Mouse (Mus musculus) kidney, postnatal 0 days (tissue): ENCODE measurements around the gene Llgl2. TPM values are rescaled to one million over a fixed set of nuclear protein-coding genes. Genes with fewer than 3 reads are reported as not detected.

Experiments used
- ATAC-seq: fragments of 200-750 bp; cut with Nextera tagmentation; replicated peaks from 2 replicates; pipeline ENCODE4 v1.8.0; 2017; ENCODE audit warnings: low read depth, moderate number of reproducible peaks, moderate TSS enrichment, moderate library complexity; ENCODE audit not compliant: low FRiP score
- DNase-seq: peaks from one replicate; pipeline ENCODE4 v3.0.0-alpha.2; 2016; ENCODE audit warnings: low spot score
- H3K27ac ChIP-seq: fragments of 300-500 bp; sonication (generic); 2 replicates; pipeline ENCODE4 v1.5.1; 2014; ENCODE audit warnings: mild to moderate bottlenecking
- H3K27me3 ChIP-seq: fragments of 300-500 bp; sonication (generic); 2 replicates; pipeline ENCODE4 v1.6.1; 2014; ENCODE audit warnings: low read length, mixed read lengths; ENCODE audit not compliant: insufficient read depth
- H3K36me3 ChIP-seq: fragments of 300-500 bp; sonication (generic); 2 replicates; pipeline ENCODE4 v1.6.1; 2014; ENCODE audit warnings: low read length, mixed read lengths; ENCODE audit not compliant: insufficient read depth
- H3K4me1 ChIP-seq: fragments of 300-500 bp; sonication (generic); replicated peaks from 2 replicates; pipeline ENCODE4 v1.6.1; 2014; ENCODE audit warnings: antibody characterized with exemption, low read length, mixed read lengths; ENCODE audit not compliant: insufficient read depth
- H3K4me2 ChIP-seq: fragments of 300-500 bp; sonication (generic); 2 replicates; pipeline ENCODE4 v1.6.1; 2014; ENCODE audit warnings: mild to moderate bottlenecking, low read length, moderate library complexity, mixed read lengths
- H3K4me3 ChIP-seq: fragments of 300-500 bp; sonication (generic); replicated peaks from 2 replicates; pipeline ENCODE4 v1.5.1; 2014; ENCODE audit warnings: low read depth, low read length
- H3K9ac ChIP-seq: fragments of 300-500 bp; sonication (generic); 2 replicates; pipeline ENCODE4 v1.6.1; 2014; ENCODE audit warnings: low read depth, low read length
- H3K9me3 ChIP-seq: fragments of 300-500 bp; sonication (generic); replicated peaks from 2 replicates; pipeline ENCODE4 v1.6.1; 2016; ENCODE audit warnings: low read length, inconsistent platforms, mixed read lengths
- CTCF ChIP-seq: IDR thresholded peaks from 2 replicates; pipeline ENCODE4 v1.5.1; 2016; ENCODE audit warnings: antibody characterized with exemption, low read depth, mild to moderate bottlenecking, moderate library complexity
- WGBS: fragments of 180-500 bp; shearing (Covaris S2); extraction: QIAGEN DNeasy Blood & Tissue Kit; methylation state at CpG from one replicate; pipeline ENCODE4 v1.1.7; 2014; 5-methylcytosine and 5-hydroxymethylcytosine counted together
- polyA plus RNA-seq: library from polyadenylated mRNA; unstranded; fragments of >200 nt; fragmentation: Nextera tagmentation; extraction: Ambion mirVana; gene quantifications from 2 replicates; pipeline ENCODE4 v1.2.1, GENCODE M21; 2015

The Llgl2 gene
- 54.5 and 61.2 TPM in 2 replicates for polyA plus RNA-seq

DNA sequence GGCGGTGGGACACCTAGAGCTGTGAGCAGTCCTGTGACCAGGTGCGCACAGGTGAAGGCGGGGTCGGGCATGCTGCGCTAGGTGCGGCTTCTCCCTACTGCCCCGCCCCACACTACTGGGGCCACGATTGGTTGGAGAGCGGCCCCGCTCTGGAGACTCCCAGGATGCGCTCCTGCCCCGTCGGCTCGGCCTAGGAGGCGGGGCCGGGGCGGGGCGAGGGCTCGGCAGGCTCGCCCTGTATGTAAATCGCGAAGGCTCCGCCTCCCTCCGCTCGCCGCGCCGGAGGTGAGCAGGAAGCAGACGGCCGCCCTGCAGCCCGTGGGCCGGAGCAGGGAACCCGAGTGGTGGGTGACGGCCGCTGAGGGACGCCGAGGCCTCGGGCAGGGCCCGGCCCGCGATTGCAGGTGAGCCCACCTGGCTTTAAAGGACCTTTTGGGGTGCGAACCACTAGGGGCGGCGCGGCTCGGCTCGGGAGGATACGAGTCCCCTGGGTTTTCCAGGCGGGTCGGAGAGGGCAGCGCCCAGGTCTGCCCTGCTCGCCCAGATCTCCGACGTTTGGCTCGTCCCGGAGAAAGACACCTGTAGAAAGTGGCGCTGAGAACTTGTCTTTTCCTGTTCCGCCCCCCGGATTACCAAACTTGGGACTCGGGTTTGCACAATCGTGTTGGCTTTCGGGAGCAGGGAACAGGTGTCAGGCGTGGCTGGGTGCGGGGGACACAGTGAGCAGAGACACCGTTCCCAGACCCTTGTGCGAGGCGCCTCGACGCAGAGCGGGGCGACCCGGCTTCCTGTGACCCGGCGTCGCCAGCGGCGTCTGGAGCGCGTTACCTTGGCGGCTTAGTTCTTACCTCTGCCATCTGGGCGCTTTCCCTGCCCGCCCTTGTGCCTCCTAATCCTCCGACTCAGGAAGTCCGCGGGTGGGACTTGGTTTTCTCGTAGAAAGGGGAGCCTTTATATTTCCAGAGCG is at the start of gene Llgl2:
TSS of gene Llgl2 (plus strand) at position 276 of the 967 bp plus-strand sequence.
- DNase-seq (peak; percentile 93), ATAC-seq (peak; percentile 97)
- no peak for TF ChIP-seq CTCF
- no peaks in the 10 kb centered on the region for H3K27me3 ChIP-seq
- peak within 1 kb of the TSS; percentile 96 for H3K4me2 ChIP-seq
- H3K4me3 ChIP-seq, result peak within 1 kb of the TSS; percentile 73
- H3K36me3 ChIP-seq, result peaks cover 24% of the 10 kb centered on the region; the same call in 1 of the 2 replicates
- peak within 1 kb of the TSS; percentile 87 for H3K27ac ChIP-seq
- H3K4me1 ChIP-seq, result peaks cover 12% of the 10 kb centered on the region
- no peaks in the 10 kb centered on the region for H3K9me3 ChIP-seq
- H3K9ac ChIP-seq, result peak within 1 kb of the TSS; percentile 82
- WGBS, result under 1% methylated on average over 87 of the region's 87 CpGs

GRCm38 (mm10) chr11:115774653-115775052 is 49.2 kb upstream of the Llgl2 start:
- no peak for ATAC-seq
- no peak for TF ChIP-seq CTCF
- no peak for DNase-seq
- 33% methylated on average over 4 of the region's 4 CpGs for WGBS
- H3K9me3 ChIP-seq, result no peaks in the 10 kb centered on the region
- H3K4me1 ChIP-seq, result peaks cover 49% of the 10 kb centered on the region
- H3K36me3 ChIP-seq, result no peaks in the 10 kb centered on the region
- H3K4me2 ChIP-seq, result no peak overlapping the region
- no peaks in the 10 kb centered on the region for H3K27me3 ChIP-seq
- H3K27ac ChIP-seq, result peak overlapping the region; percentile 73; the same call in 1 of the 2 replicates
- no peak overlapping the region for H3K9ac ChIP-seq
- H3K4me3 ChIP-seq, result no peak overlapping the region

GRCm38 (mm10) chr11:115775821-115776665 is 47.8 kb upstream of the Llgl2 start:
- Histone ChIP-seq H3K27me3 (no peaks in the 10 kb centered on the region), H3K27ac (peak overlapping the region; percentile 73), H3K4me1 (peaks cover 54% of the 10 kb centered on the region), H3K36me3 (no peaks in the 10 kb centered on the region), H3K9me3 (no peaks in the 10 kb centered on the region), H3K9ac (0 out of 2 replicates have a peak overlapping the region, but pooled peaks have one; percentile 32), H3K4me3 (no peak overlapping the region), H3K4me2 (peak overlapping the region; percentile 7; the same call in 1 of the 2 replicates)
- no peak for TF ChIP-seq CTCF
- 33% methylated on average over 18 of the region's 18 CpGs for WGBS
- DNase-seq (peak; percentile 39), ATAC-seq (no peak)

- no peaks in the 10 kb centered on the region for H3K9me3 ChIP-seq
- no peak for DNase-seq
- 74% methylated on average over 9 of the region's 9 CpGs for WGBS
- H3K27ac ChIP-seq, result peak overlapping the region; percentile 73
- H3K4me1 ChIP-seq, result peaks cover 58% of the 10 kb centered on the region
- ATAC-seq, result no peak
- no peaks in the 10 kb centered on the region for H3K36me3 ChIP-seq
- no peak overlapping the region for H3K4me2 ChIP-seq
- H3K4me3 ChIP-seq, result no peak overlapping the region
- TF ChIP-seq CTCF, result no peak
- no peaks in the 10 kb centered on the region for H3K27me3 ChIP-seq
- no peak overlapping the region for H3K9ac ChIP-seq
Observed at GRCm38 (mm10) chr11:115776954-115777353, 46.9 kb upstream of the Llgl2 start.

- Histone ChIP-seq H3K9me3 (no peaks in the 10 kb centered on the region), H3K4me2 (no peak overlapping the region), H3K27ac (peak overlapping the region; percentile 73; the same call in 1 of the 2 replicates), H3K4me1 (peaks cover 58% of the 10 kb centered on the region), H3K27me3 (no peaks in the 10 kb centered on the region), H3K9ac (no peak overlapping the region), H3K36me3 (no peaks in the 10 kb centered on the region), H3K4me3 (no peak overlapping the region)
- DNase-seq (peak; percentile 44), ATAC-seq (0 out of 2 replicates have a peak, but pooled peaks have one; percentile 9)
- TF ChIP-seq CTCF, result no peak
- WGBS, result 66% methylated on average over 17 of the region's 17 CpGs
Observed at GRCm38 (mm10) chr11:115777487-115778335, 46.1 kb upstream of the Llgl2 start.
